Mouse (Mus musculus): ENCODE measurements at regions not wholly inside any gene's neighbourhood (a gene's known extent, or its start where the extent isn't known, plus 50 kb on each side); places are given as distances from the start of the nearest gene placed in this dataset.
A peak's percentile ranks its signal among the peaks of the same experiment; 100 is the strongest.
"Not testable (repeated sequence)": the region's sequence is repeated elsewhere in the genome, so short reads cannot be mapped to it uniquely, and the experiment has no call there.

GRCm38 (mm10) chrX:70871209-70871608, 178.8 kb upstream of the Mamld1 start:
- Histone ChIP-seq H3K36me3 (ENCODE audit: inconsistent target) (no peaks in the 10 kb centered on the region), H3K4me3 (ENCODE audit: inconsistent target) (no peak overlapping the region), H3K27ac (no peak overlapping the region), H3K79me2 (ENCODE audit: inconsistent target) (no peaks in the 10 kb centered on the region)
- WGBS (ENCODE audit: missing documents): 83% methylated on average over 1 of the region's 1 CpGs

GRCm38 (mm10) chrX:70881326-70881725, 168.7 kb upstream of the Mamld1 start:
- no peaks in the 10 kb centered on the region for H3K79me2 ChIP-seq (ENCODE audit: inconsistent target)
- no peak overlapping the region for H3K4me3 ChIP-seq (ENCODE audit: inconsistent target)
- no peaks in the 10 kb centered on the region for H3K36me3 ChIP-seq (ENCODE audit: inconsistent target)
- H3K27ac ChIP-seq: no peak overlapping the region
- WGBS (ENCODE audit: missing documents): 83% methylated on average over 2 of the region's 2 CpGs

- H3K79me2 ChIP-seq (ENCODE audit: inconsistent target): no peaks in the 10 kb centered on the region
- 44% methylated on average over 2 of the region's 2 CpGs for WGBS (ENCODE audit: missing documents)
- no peak overlapping the region for H3K27ac ChIP-seq
- no peaks in the 10 kb centered on the region for H3K36me3 ChIP-seq (ENCODE audit: inconsistent target)
- no peak overlapping the region for H3K4me3 ChIP-seq (ENCODE audit: inconsistent target)
These were observed 166.6 kb upstream of the Mamld1 start for GRCm38 (mm10) chrX:70883461-70883860.

- Histone ChIP-seq H3K27ac (no peak overlapping the region), H3K36me3 (ENCODE audit: inconsistent target) (no peaks in the 10 kb centered on the region), H3K79me2 (ENCODE audit: inconsistent target) (no peaks in the 10 kb centered on the region), H3K4me3 (ENCODE audit: inconsistent target) (no peak overlapping the region)
- 86% methylated on average over 2 of the region's 2 CpGs for WGBS (ENCODE audit: missing documents)
These were observed 155.5 kb upstream of the Mamld1 start for GRCm38 (mm10) chrX:70894517-70894916.

- Histone ChIP-seq H3K36me3 (ENCODE audit: inconsistent target) (no peaks in the 10 kb centered on the region), H3K4me3 (ENCODE audit: inconsistent target) (no peak overlapping the region), H3K79me2 (ENCODE audit: inconsistent target) (no peaks in the 10 kb centered on the region), H3K27ac (no peak overlapping the region)
- 98% methylated on average over 4 of the region's 4 CpGs for WGBS (ENCODE audit: missing documents)
These were observed 154.5 kb upstream of the Mamld1 start for GRCm38 (mm10) chrX:70895554-70895953.

GRCm38 (mm10) chrX:70897110-70897721, 152.8 kb upstream of the Mamld1 start:
- no peaks in the 10 kb centered on the region for H3K36me3 ChIP-seq (ENCODE audit: inconsistent target)
- no peak overlapping the region for H3K4me3 ChIP-seq (ENCODE audit: inconsistent target)
- no peak overlapping the region for H3K27ac ChIP-seq
- WGBS (ENCODE audit: missing documents): 94% methylated on average over 2 of the region's 2 CpGs
- no peaks in the 10 kb centered on the region for H3K79me2 ChIP-seq (ENCODE audit: inconsistent target)

GRCm38 (mm10) chrX:70898836-70899235, 151.2 kb upstream of the Mamld1 start:
- not testable (repeated sequence) for H3K36me3 ChIP-seq (ENCODE audit: inconsistent target); H3K4me3 ChIP-seq (ENCODE audit: inconsistent target); H3K79me2 ChIP-seq (ENCODE audit: inconsistent target)
- WGBS (ENCODE audit: missing documents): 71% methylated on average over 1 of the region's 1 CpGs
- peak overlapping the region; percentile 57 for H3K27ac ChIP-seq

GRCm38 (mm10) chrX:70899720-70900479, 150.2 kb upstream of the Mamld1 start:
- H3K36me3 ChIP-seq (ENCODE audit: inconsistent target): no peaks in the 10 kb centered on the region
- H3K4me3 ChIP-seq (ENCODE audit: inconsistent target): no peak overlapping the region
- H3K79me2 ChIP-seq (ENCODE audit: inconsistent target): no peaks in the 10 kb centered on the region
- H3K27ac ChIP-seq: no peak overlapping the region
- WGBS (ENCODE audit: missing documents): 70% methylated on average over 8 of the region's 8 CpGs

GRCm38 (mm10) chrX:70925646-70926045, 124.4 kb upstream of the Mamld1 start:
- no peak overlapping the region for H3K27ac ChIP-seq
- H3K4me3 ChIP-seq (ENCODE audit: inconsistent target): no peak overlapping the region
- no peaks in the 10 kb centered on the region for H3K36me3 ChIP-seq (ENCODE audit: inconsistent target)
- WGBS (ENCODE audit: missing documents): 74% methylated on average over 2 of the region's 2 CpGs
- H3K79me2 ChIP-seq (ENCODE audit: inconsistent target): no peaks in the 10 kb centered on the region

- Histone ChIP-seq H3K36me3 (ENCODE audit: inconsistent target) (no peaks in the 10 kb centered on the region), H3K27ac (no peak overlapping the region), H3K79me2 (ENCODE audit: inconsistent target) (no peaks in the 10 kb centered on the region), H3K4me3 (ENCODE audit: inconsistent target) (no peak overlapping the region)
- 65% methylated on average over 2 of the region's 2 CpGs for WGBS (ENCODE audit: missing documents)
These were observed 118.1 kb upstream of the Mamld1 start for GRCm38 (mm10) chrX:70931944-70932343.

GRCm38 (mm10) chrX:70945382-70945781, 104.7 kb upstream of the Mamld1 start:
- H3K27ac ChIP-seq: no peak overlapping the region
- 57% methylated on average over 2 of the region's 2 CpGs for WGBS (ENCODE audit: missing documents)
- H3K36me3 ChIP-seq (ENCODE audit: inconsistent target): no peaks in the 10 kb centered on the region
- no peaks in the 10 kb centered on the region for H3K79me2 ChIP-seq (ENCODE audit: inconsistent target)
- H3K4me3 ChIP-seq (ENCODE audit: inconsistent target): no peak overlapping the region

GRCm38 (mm10) chrX:70946052-70946451, 104.0 kb upstream of the Mamld1 start:
- Histone ChIP-seq H3K36me3 (ENCODE audit: inconsistent target) (no peaks in the 10 kb centered on the region), H3K79me2 (ENCODE audit: inconsistent target) (no peaks in the 10 kb centered on the region), H3K4me3 (ENCODE audit: inconsistent target) (no peak overlapping the region), H3K27ac (no peak overlapping the region)
- WGBS (ENCODE audit: missing documents): 88% methylated on average over 8 of the region's 8 CpGs

GRCm38 (mm10) chrX:70949232-70949631, 100.8 kb upstream of the Mamld1 start:
- no peak overlapping the region for H3K27ac ChIP-seq
- H3K4me3 ChIP-seq (ENCODE audit: inconsistent target): no peak overlapping the region
- H3K36me3 ChIP-seq (ENCODE audit: inconsistent target): no peaks in the 10 kb centered on the region
- H3K79me2 ChIP-seq (ENCODE audit: inconsistent target): no peaks in the 10 kb centered on the region
- WGBS (ENCODE audit: missing documents): 91% methylated on average over 3 of the region's 3 CpGs

- no peaks in the 10 kb centered on the region for H3K79me2 ChIP-seq (ENCODE audit: inconsistent target)
- no peak overlapping the region for H3K4me3 ChIP-seq (ENCODE audit: inconsistent target)
- 85% methylated on average over 3 of the region's 3 CpGs for WGBS (ENCODE audit: missing documents)
- no peaks in the 10 kb centered on the region for H3K36me3 ChIP-seq (ENCODE audit: inconsistent target)
- H3K27ac ChIP-seq: no peak overlapping the region
These were observed 97.0 kb upstream of the Mamld1 start for GRCm38 (mm10) chrX:70953022-70953421.

All from macrophage (primary cell).